Mouse (Mus musculus) kidney, adult 11 months (tissue): Measurements from ENCODE around the gene Majin.

Experiments used
- DNase-seq: peaks from one replicate; pipeline ENCODE4 v3.0.0; 2022

The Majin gene

DNA sequence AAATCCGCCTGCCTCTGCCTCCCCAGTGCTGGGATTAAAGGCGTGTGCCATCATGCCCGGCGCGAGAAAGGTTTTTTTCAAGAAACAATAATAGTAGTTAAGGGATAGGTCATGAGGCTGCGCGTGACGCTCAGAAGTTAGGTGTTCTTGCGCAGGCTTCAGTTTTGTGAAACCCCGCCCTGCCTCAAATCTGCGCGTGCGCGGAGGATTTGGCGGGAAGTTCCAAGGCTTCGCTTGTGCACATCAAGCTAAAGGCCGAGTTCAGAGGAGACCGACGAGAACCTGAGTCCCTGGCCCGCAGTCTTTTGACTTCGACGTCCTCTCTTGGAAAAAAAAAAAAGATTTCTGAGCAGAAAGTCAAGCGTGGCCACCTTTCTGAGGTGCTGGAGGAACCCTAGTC is at the start of gene Majin:
Majin (plus strand) TSS at position 258 of the 400 bp plus-strand sequence.
- DNase-seq, result no peak

DNA sequence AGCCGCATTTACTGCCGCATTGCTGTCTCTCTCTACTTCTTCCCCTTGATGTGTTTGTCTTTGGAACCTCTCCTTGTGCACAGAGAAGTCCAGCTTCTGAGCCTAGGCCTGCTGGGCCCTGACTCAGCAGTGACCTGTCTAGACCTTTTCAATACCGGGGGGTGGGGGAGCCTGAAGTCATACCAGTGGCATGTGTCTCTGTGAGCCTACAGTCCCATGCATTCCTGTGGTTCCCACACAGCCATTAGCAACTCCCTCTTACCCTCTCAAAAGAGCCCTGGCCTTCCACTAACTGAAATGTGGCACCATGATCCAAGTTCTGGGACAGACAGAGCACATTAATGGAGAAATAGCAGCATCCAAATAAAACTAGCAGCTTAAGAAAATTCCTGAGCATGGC is 47.8 kb upstream of the Majin start:
- no peak for DNase-seq

DNA sequence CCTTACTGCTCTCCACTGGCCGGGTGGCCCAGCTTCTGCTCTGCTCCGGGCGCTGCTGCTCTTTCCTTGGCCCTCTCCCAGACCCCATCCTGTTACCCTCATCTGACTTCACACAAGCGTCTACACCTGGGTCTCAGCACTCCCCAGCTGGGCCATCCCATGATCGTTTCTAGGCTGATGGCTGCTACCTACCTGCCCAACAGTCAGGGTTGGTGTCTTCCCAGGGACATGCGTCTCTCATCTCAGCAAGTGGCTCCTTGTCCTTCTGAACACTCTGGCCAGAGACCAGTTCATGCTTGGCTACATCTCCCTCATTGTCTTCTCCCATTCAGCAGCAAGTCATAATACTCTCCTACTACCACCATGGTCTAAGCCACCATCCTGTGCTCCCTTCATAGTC is 44.5 kb upstream of the Majin start:
- DNase-seq, result no peak

DNA sequence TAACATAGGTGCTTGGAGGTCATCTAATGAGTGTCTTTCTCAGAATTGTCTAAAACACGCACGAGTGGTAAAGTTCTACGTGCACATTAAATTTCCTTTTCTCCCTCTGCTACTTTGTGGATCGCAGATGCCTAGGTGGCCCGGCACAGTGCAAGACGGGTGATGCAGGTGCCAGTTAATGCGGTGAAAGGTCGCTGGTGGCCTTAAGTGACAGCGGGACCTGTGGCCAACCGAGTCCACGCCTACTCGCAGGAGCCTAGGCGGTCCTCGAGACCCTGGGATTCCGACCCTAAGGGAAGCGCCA is 43.9 kb upstream of the Majin start:
- no peak for DNase-seq

DNA sequence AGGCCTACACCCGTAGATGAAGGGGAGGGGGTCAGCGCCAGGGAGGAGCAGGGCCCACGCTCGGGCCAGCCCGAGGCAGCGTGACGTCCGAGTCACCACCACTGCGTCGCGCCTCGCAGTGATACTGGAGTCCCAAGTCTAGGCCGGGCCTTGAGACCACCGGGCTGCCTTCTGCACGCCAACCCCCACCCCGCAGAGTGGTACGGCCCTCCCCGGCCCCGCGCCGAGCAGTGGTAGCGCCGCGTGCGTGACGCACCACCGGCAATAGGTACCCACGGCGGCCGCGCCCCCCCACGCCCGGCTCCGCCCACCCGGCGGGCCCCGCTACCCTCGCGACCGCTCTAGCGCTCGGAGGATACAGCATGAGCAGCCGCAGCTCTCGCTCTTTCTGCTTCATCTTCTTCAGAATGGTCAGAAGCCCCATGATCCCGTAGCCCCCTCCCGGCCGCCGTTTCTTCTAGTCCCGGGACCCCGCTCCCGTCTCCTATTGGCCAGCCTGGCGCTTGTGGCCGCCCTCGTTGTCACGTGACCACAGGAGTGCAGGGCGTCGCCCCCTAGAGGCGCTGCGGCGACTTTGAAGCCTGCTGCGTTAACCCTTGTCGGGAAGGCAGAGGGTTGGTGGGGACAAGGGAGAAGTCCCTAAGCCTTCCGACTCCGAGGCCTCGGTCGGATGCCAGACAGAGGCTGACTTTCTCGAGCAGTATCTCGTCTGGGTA is 43.4 kb upstream of the Majin start, which contains the start of gene Batf2:
Batf2 (plus strand) TSS at position 306 of the 716 bp plus-strand sequence.
- DNase-seq, result peak; percentile 92

DNA sequence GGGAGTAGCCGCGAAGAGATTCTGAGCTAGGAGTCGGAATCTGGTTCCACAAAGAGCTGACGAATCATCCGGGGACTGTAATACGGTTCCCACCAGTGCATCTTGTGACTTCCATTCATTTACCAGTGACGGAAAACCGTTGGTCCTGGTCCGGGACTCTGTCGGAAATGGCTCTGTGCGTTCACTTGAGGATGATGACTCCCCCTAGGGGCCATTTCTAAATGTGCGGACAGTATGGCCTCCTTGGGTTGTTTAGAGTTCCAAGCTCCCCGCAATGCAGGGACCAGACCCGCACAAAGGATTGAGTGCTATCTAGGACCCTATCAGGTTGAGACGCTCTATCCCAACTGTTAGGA is 42.8 kb upstream of the Majin start, which contains the start of gene Arl2:
Arl2 (minus strand) TSS at position 155 of the 356 bp plus-strand sequence.
- DNase-seq, result peak; percentile 77

DNA sequence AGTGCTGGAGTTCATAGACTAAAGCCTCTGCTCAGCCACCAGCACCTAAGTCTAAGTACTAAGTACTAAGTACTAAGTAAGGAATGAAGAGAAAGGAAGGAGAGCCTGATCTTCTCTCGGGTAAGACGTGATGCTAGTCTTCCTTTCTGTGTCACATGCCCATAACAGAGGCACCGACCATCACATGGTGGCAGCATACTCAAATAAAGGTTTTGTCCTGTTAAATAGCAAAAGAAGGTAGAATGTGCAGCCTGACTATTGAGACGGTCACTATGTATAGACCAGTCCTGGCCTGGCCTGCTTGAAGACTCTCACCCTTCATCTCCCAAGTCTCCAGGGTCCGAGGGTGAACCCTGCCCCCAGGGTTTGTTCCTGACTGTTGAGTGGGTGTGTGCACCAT is 39.3 kb upstream of the Majin start:
- no peak for DNase-seq

DNA sequence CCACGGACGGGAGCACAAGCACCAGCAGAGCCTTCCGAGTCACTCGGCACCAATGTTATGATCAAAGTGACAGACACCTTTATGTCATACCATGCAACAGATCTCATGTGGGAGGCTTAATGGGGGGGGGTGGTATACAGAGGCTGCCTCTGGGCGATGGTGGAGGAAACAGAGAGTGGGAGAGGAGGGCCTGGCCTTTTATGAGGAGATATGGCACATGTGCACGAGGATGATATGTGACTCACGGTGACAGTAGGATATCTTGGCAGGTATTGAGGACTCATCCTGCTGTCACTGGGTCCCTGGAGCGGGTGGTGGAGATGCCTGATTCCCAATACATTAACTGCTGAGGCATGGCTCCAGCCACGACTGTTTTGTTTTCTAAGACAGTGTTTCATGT is 29.0 kb upstream of the Majin start:
- DNase-seq, result no peak

DNA sequence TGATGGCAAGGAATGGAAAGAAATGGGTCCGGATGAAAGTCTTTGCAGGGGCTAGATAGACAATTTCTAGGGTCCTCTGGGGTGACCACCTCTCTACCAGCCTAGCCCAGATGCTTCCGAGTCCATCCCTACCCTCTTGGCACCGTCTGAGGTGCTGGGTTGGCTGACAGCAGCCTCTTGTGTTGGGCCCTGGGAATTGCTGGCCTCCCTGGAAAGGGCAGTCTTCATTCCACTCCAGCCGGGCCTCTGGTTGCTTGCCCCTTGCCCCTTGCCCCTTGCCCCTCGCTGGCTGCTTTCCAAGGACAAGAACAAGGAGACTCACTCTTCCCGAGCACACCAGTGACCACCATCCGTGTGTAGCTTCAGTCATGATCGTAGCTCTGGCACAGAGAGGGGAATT is 27.8 kb upstream of the Majin start:
- peak; percentile 62 for DNase-seq

DNA sequence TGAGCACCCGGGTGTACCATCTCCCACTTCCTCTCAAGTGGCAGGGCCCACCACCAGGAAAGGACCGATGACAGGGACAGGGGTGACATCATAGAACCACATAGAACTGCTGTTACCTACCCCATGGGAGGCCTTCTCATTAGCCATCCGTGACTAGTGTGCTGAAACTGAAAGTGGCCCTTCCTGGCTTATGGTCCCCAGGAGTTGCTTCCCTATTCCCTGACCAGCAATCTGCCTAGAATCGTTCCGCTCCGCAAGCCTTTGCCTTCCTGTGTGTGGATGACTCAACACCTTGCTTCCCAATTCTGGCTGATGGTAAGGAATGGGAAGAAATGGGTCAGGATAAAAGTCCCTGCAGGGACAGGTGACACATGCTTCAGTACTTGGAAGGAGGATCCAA is 27.0 kb upstream of the Majin start:
- DNase-seq, result no peak

DNA sequence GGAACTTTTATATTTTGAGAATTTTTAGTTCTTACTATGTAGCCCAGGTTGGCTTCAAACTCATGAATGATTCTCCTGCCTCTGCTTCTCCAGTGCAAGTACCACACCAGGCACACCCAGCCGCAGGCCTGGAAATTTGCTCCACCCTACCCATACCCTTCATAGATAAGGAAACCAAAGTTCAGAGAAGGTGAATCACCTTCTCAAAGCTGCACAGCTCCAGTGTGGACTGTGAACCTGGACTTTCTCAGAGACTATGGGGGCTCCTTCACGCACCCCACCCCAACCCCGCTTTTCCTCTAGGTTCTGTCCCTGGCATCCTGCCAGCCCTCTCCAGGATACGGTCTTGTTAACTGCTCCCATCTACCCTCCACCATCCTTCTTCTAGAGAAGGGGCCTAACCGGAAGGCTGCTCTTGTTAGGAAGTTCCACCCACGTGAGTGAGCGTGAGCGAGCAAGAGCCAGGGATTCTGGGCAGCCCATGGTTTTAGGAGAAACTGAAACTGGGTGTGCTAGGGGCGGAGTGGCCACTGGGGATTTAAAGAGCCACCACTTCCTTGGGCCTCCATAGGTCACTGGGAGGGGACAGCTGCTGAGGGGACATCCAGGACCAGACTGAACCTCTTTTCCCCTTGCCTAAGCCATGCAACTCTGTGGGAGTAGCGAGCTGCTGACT is 20.2 kb upstream of the Majin start:
- peak; percentile 55 for DNase-seq

DNA sequence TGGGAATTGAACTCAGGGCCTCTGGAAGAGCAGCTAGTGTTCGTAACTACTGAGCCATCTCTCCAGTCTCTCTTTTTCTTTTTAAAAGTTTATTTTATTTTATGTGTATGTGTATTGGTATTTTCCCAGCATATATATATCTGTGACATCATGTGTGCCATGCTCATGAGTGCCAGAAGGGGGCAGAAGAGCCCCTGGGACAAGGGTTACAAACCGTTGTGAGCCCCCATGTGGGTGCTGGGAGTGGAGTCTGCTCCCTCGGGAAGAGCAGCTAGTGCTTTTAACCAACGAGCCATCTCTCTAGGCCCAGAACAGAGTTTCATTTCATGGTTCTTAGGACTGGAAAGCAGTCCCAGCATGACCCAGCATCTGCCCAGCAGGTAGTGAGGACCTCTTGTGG is 17.4 kb upstream of the Majin start:
- DNase-seq, result no peak

DNA sequence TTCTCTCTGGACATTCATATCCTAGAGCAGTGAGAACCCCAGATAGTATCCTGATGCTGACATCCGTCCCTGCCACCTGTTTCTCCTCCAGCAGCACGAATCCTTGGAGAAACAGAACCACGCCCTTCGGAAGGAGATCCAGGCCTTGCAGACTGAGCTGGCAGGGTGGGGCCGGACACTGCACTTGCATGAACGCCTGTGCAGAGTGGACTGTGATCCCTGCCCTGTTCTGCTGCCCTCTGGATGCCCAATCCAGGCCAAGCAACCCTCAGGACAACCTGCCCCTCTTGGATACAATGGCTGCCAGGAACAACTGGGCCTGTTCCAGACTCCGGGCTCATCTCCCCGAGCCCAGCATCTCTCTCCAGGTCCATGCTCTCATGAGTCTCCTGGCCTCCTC is 13.0 kb upstream of the Majin start:
- DNase-seq, result peak; percentile 16

DNA sequence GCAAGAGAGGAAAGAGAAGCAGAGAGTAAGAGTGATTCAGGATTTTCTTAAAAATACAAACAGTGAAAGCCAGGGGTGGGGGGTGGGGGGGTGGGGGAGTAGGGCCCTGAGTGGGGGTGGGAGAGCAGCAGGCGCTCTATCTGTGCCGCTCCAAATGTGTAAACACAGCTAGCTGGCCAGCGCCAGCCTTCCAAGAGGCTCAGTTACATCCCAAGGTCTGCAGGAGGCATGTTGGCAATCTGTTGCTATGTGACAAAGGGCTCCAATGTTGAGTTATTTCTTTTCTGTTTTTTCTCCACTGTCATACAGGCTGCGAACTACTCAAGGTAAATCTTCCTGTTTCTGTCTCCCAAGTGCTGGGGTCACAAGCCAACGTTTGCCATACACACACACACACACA is 9.4 kb upstream of the Majin start:
- DNase-seq, result no peak

DNA sequence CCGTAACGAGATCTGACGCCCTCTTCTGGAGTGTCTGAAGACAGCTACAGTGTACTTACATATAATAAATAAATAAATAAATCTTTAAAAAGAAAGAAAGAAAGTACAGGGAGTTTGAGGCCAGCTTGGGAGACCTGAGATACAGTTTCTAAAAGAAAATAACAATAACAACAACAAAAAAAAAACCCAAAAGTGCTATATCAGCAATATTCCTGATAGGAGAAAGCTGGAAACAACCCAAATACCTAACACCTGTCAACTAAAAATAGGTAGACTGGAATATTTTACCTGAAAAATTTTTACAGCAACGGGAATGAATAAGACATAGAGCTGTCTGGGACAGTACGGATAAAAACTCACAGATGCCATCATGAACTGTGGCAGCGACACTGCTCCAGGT is 5.4 kb upstream of the Majin start:
- DNase-seq, result no peak

DNA sequence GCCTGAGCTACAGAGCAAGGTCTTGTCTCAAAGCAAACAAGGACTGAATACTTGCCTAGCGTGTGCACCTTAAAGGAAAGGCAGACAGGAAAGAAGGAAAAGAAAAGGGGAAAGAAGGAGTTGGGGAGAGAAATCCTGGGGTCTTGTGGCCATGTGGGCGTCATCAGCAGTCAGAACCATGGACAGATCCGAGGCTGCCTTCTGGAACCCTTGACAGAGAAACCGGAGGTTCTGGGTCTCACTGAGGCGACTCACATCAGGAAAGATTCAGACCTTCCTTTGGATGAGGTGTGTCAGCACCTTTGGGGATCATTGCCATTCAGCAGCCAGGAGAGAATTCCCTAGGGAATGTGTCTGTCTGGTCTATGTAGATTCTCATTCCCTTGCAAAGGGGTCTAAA is 2.6 kb upstream of the Majin start:
- DNase-seq, result no peak

DNA sequence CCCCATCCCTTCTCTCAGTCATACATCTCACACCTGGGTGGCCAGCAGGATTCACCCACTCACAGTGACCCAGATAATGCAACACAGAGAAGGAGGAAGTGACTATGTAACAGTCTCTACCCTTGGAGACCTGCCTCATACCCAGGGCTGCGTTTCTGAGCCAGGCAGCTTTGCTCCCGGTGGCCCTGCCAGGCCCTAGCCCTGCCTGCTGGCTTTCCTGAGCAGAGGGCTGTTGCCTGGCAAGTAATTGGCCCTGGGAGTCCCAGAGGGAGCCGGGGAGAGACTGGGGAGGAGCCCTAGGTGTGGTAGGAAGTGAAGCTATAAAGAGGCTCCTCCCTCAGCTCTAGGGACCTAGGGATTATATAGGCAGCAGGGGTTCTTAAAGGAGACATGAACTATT is 1.7 kb upstream of the Majin start:
- no peak for DNase-seq

DNA sequence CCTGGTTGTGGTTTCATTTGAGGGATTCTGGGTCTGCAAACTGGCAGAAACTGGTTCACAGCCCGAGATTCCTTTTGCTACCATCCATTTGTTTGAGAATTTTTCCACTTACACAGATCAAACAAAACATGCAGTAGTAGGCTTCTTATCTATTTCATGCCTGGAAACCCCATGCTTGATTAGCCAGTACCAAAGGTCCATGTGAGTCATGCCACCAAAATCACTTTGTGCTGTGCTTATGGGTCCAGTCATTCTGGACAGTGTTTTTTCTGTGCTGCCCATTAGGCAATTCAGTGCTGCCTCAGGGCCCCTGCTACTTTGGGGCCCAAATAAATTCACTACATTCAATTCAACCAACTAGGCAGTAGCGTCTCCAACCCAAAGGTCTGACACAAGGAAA is 20.1 kb downstream of the Majin start:
- DNase-seq, result no peak

DNA sequence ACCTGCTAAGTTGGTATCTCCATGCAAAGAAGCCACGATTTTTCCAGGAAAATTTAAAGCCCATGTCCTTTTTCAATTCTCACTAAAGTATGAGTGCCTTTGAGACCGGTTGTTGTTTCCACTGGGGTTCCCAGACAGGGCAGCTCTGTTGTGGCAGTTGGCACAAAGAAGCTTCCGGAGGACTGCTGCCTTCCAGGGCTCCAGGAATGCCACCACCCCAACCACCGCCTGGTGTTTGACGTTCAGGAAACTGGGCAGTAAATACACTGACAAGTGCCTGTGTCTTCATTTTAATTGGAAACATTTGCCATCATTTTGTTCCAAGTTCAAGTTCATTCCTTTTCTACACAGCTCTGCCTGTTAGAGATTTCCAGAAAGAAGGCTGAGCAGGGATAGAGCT is 22.5 kb downstream of the Majin start:
- no peak for DNase-seq

DNA sequence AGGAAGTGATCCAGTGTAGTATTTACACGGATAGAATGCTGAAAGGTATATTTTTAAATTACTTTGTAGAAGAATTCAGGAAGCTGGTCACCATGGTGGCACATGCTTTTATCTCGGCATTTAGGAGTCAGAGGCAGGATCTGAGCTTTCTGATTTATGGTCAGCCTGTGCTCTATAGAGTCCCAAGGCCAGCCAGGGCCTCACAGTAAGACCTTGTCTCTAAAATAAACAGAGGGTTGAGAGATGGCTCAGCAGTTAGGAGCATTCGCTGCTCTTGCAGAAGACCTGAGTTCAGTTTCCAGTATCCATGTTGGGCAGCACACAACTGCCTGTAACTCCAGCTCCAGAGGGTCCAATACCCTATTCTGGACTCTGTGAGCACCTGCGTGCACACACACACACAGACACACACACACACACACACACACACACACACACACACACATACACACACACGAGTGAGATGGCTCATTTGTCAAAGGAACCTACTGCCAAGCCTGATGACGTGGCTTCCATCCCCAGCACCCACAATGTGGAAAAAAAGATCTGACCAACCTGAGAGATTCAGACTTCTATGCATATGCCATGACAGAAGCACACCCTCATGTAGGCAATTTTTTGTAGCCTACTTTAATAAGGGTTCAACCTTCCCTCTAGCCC is 32.0 kb downstream of the Majin start:
- DNase-seq, result no peak

DNA sequence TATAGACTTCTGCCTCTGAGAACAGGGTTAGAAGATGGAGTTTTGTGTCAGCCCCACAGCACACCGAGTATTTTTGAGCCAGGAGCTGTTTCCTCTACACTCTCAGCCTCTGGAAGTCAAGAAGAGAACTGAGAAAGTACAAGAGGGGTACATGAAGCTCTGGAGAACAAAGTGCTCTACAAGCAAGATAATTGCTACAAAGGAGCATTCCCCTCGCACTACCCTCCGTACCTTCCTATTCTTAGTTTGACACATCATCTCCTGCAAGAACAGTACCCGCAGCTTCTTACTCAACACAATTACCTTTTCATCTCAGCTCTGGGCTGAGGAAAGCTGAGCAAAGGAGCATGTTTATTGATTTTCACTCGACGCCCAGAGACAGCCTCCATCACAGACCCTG is 34.4 kb downstream of the Majin start:
- no peak for DNase-seq

DNA sequence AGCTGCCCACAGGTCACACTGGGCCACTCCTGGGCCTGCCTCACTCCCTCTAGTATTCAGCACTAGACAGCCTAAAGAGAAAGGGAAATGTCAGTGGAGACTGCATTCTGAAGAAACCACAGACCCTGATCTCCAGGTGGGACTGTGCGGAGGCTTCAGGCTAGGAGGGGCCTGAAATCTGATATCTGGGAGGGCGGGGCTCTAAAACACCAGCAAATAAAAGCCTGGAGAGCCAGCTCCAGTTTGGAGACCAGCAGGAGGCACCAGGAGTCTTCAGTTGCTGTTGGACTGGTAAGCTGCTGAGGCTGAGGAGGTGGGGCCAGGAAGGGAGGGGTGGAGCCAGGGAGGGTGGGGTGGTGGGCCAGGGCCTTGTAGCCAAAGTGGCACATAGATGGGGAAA is 41.9 kb downstream of the Majin start, which contains the start of gene Gpha2:
Gpha2 (plus strand) TSS at position 246 of the 400 bp plus-strand sequence.
- no peak for DNase-seq

DNA sequence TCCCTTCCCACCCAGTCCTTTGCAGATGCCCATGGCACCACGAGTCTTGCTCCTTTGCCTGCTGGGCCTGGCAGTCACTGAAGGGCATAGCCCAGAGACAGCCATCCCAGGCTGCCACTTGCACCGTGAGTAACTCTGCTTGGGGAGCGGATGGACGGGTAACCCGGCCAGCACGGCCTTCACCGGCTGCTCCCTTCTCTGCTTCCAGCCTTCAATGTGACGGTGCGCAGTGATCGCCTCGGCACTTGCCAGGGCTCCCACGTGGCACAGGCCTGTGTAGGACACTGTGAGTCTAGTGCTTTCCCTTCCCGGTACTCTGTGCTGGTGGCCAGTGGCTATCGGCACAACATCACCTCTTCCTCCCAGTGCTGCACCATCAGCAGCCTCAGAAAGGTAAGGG is 42.6 kb downstream of the Majin start:
- DNase-seq, result no peak

DNA sequence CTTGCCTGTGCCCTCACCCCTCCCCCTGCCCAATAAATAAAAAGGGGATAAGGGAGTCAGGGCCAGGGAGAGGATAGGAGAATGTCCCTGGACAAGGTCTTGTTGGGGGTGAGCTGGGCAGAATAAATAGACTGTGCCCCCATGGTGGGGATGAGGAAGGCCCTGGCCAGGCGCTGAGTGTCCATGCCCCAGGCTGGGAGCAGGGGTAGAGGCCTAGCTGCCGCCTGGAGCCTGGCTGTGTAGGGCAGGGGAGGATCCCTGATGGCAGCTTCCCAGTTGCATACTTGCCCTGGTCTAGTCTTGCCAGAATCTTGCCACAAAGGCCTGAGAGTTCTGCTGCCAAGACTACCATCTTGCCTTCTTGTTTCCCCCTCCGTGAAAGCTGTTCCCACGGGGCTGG is 43.7 kb downstream of the Majin start:
- no peak for DNase-seq
